Mouse (Mus musculus): Measurements from ENCODE around the gene Cd1d1. TPM values are rescaled to one million over a fixed set of nuclear protein-coding genes. Genes with fewer than 3 reads are reported as not detected.

Gene Cd1d1
- polyA plus RNA-seq (2015; fragmentation: Nextera tagmentation; extraction: Ambion mirVana): 56.4 and 60.7 TPM in 2 replicates

DNA sequence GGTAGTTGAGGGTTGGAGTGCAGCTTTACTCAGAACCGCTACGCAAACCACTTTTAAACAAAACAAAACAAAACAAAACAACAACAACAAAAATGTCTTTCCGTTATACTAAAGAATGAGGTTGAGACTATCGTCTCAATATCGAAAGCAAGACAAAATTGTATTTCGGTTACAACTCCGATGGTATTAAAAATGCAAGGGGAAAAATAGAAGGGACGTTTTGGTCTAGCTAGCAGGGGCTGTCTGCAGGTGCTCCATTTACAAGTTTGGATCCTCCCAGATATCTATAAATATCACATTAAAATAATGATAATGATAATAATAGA is at the start of gene Cd1d1:
Gene Cd1d1 (minus strand): TSS at position 27 of the 326 bp plus-strand sequence.
- no peak for ATAC-seq (replicated peaks; ENCODE audit: extremely low read depth, insufficient read depth, low FRiP score)
- peak within 1 kb of the TSS; percentile 73 for H3K4me3 ChIP-seq (ENCODE audit: low read length)
- H3K4me2 ChIP-seq (ENCODE audit: low read depth, low read length): peak within 1 kb of the TSS; percentile 67
- no peaks in the 10 kb centered on the region for H3K9me3 ChIP-seq (replicated peaks; ENCODE audit: control insufficient read depth, low read length)
- H3K9ac ChIP-seq (ENCODE audit: low read length): peak within 1 kb of the TSS; percentile 86
- peak within 1 kb of the TSS; percentile 96 for H3K27ac ChIP-seq (ENCODE audit: low read length)
- H3K36me3 ChIP-seq (ENCODE audit: control insufficient read depth, insufficient read depth): no peaks in the 10 kb centered on the region
- H3K27me3 ChIP-seq (ENCODE audit: control insufficient read depth, insufficient read depth, low read length): no peaks in the 10 kb centered on the region
- WGBS: 18% methylated on average over 8 of the region's 8 CpGs
- H3K4me1 ChIP-seq (ENCODE audit: control insufficient read depth, insufficient read depth, low read length): peaks cover 20% of the 10 kb centered on the region

DNA sequence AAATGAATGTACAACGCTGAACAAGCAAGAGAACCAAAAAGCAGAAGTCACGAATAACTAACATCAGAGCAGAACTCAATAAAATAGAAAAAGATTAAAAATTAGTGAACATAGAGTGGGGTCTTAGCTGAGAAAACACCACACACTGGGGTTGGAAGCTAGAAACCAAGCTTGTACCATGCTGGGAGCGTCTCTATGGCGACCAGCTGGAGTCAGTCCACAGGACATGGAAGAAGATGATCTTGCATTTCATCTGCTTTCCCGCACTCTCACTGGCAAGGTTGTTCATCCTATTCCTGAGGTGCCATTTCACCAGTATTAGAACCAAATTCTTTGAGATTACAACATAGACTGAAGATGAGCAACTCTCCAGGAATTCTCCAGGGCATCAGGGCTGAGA is 48.6 kb upstream of the Cd1d1 start:
- Histone ChIP-seq H3K4me1 (ENCODE audit: control insufficient read depth, insufficient read depth, low read length) (no peaks in the 10 kb centered on the region), H3K27me3 (ENCODE audit: control insufficient read depth, insufficient read depth, low read length) (no peaks in the 10 kb centered on the region)
- no peak for ATAC-seq (replicated peaks; ENCODE audit: extremely low read depth, insufficient read depth, low FRiP score)

DNA sequence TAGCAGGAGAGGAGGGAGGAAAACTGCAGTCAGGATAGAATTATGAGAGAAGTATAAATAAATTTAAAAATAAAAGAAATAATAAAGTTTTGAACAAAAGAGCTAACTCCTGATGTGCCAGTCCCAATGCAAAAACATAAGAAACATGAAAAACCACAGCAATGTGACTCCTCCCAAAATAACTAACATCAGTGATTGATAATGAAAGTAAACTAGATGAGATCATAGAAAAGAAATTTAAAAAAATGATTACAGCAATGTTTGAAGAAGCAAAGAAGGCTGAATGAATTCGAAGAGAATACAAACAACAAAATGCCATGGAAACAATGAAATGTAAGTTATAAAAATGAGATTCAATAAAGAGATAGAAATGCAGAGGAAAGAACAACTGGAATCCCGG is 42.5 kb upstream of the Cd1d1 start:
- H3K27ac ChIP-seq (ENCODE audit: low read length): no peak overlapping the region
- no peaks in the 10 kb centered on the region for H3K9me3 ChIP-seq (replicated peaks; ENCODE audit: control insufficient read depth, low read length)
- no peaks in the 10 kb centered on the region for H3K4me1 ChIP-seq (ENCODE audit: control insufficient read depth, insufficient read depth, low read length)
- H3K9ac ChIP-seq (ENCODE audit: low read length): no peak overlapping the region
- no peak overlapping the region for H3K4me3 ChIP-seq (ENCODE audit: low read length)
- H3K27me3 ChIP-seq (ENCODE audit: control insufficient read depth, insufficient read depth, low read length): no peaks in the 10 kb centered on the region
- H3K4me2 ChIP-seq (ENCODE audit: low read depth, low read length): no peak overlapping the region
- no peaks in the 10 kb centered on the region for H3K36me3 ChIP-seq (ENCODE audit: control insufficient read depth, insufficient read depth)
- no peak for ATAC-seq (replicated peaks; ENCODE audit: extremely low read depth, insufficient read depth, low FRiP score)
- WGBS: 79% methylated on average over 2 of the region's 2 CpGs

More for the DNA sequence above, 48.6 kb upstream of the Cd1d1 start:
- no peak overlapping the region for H3K9ac ChIP-seq (ENCODE audit: low read length)
- no peak overlapping the region for H3K4me3 ChIP-seq (ENCODE audit: low read length)
- no peaks in the 10 kb centered on the region for H3K36me3 ChIP-seq (ENCODE audit: control insufficient read depth, insufficient read depth)
- no peak overlapping the region for H3K27ac ChIP-seq (ENCODE audit: low read length)
- no peaks in the 10 kb centered on the region for H3K9me3 ChIP-seq (replicated peaks; ENCODE audit: control insufficient read depth, low read length)
- H3K4me2 ChIP-seq (ENCODE audit: low read depth, low read length): no peak overlapping the region
- 84% methylated on average over 5 of the region's 5 CpGs for WGBS

DNA sequence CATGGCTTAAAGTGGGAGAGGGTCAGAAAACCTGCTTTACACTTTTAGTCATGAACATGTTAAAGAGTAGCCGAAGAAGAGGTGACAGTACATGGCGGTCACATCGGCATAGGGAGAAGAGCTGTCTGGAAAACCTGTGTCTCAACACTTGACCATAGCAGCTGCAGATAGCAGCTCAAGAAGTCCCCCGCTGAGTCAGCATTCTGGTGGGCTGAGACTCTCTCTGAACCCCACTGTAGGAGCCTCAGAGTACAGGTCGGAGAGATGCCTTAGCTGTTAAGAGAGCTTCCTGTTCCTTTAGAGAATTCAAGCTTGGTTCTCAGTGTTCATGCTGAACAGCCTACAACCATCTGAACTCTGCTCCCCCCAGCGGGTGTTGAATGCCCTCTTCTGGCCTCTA is 39.3 kb upstream of the Cd1d1 start:
- Histone ChIP-seq H3K36me3 (ENCODE audit: control insufficient read depth, insufficient read depth) (no peaks in the 10 kb centered on the region), H3K27ac (ENCODE audit: low read length) (no peak overlapping the region), H3K27me3 (ENCODE audit: control insufficient read depth, insufficient read depth, low read length) (no peaks in the 10 kb centered on the region), H3K4me2 (ENCODE audit: low read depth, low read length) (no peak overlapping the region), H3K9me3 (replicated peaks; ENCODE audit: control insufficient read depth, low read length) (no peaks in the 10 kb centered on the region), H3K4me3 (ENCODE audit: low read length) (no peak overlapping the region), H3K4me1 (ENCODE audit: control insufficient read depth, insufficient read depth, low read length) (no peaks in the 10 kb centered on the region), H3K9ac (ENCODE audit: low read length) (no peak overlapping the region)
- 70% methylated on average over 6 of the region's 6 CpGs for WGBS
- no peak for ATAC-seq (replicated peaks; ENCODE audit: extremely low read depth, insufficient read depth, low FRiP score)

DNA sequence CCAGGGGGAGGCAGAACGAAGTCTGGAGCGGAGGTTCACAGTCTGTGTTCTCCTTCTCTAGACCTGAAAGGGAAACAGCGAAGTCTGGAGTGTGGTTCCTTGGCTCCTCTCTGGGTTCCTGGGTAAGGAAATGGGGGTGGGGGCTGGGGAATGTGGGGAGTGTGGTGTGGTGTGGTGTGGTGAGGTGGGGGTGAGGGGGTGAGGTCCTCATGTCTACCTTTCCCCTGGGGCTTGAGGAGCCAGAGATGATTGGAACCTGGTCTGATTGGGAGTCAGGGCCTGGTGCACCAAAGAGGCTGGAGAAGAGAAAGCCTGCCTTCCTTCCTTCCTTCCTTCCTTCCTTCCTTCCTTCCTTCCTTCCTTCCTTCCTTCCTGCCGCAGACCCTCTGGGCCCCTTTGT is 34.8 kb upstream of the Cd1d1 start:
- 85% methylated on average over 4 of the region's 4 CpGs for WGBS
- Histone ChIP-seq H3K9me3 (replicated peaks; ENCODE audit: control insufficient read depth, low read length) (no peaks in the 10 kb centered on the region), H3K4me3 (ENCODE audit: low read length) (no peak overlapping the region), H3K4me1 (ENCODE audit: control insufficient read depth, insufficient read depth, low read length) (no peaks in the 10 kb centered on the region), H3K4me2 (ENCODE audit: low read depth, low read length) (no peak overlapping the region), H3K9ac (ENCODE audit: low read length) (no peak overlapping the region), H3K36me3 (ENCODE audit: control insufficient read depth, insufficient read depth) (no peaks in the 10 kb centered on the region), H3K27me3 (ENCODE audit: control insufficient read depth, insufficient read depth, low read length) (no peaks in the 10 kb centered on the region), H3K27ac (ENCODE audit: low read length) (no peak overlapping the region)
- ATAC-seq (replicated peaks; ENCODE audit: extremely low read depth, insufficient read depth, low FRiP score): no peak

DNA sequence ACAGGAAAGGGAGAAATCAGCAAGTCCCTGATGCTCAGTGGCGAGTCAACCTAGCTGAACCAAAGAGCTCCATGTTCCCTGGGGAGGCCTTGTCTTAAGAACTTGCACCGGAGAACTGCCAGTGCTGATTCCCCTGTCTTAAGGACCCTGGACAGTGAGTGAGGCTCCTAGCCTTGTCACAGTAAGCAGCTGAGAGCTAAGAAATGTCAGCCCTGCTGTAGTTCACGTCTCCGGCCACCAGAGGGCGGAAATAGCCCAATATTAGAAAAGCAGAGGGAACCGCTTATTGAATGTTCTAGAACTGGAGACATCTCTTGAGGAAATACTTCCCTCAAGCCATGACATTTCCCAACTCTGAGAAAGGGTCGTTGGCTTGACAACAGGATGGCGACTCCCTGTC is 34.1 kb upstream of the Cd1d1 start:
- ATAC-seq (replicated peaks; ENCODE audit: extremely low read depth, insufficient read depth, low FRiP score): no peak; the same call in 1 of the 2 replicates
- H3K27me3 ChIP-seq (ENCODE audit: control insufficient read depth, insufficient read depth, low read length): no peaks in the 10 kb centered on the region
- H3K4me3 ChIP-seq (ENCODE audit: low read length): no peak overlapping the region
- H3K27ac ChIP-seq (ENCODE audit: low read length): no peak overlapping the region
- no peaks in the 10 kb centered on the region for H3K9me3 ChIP-seq (replicated peaks; ENCODE audit: control insufficient read depth, low read length)
- no peak overlapping the region for H3K4me2 ChIP-seq (ENCODE audit: low read depth, low read length)
- H3K9ac ChIP-seq (ENCODE audit: low read length): no peak overlapping the region
- no peaks in the 10 kb centered on the region for H3K36me3 ChIP-seq (ENCODE audit: control insufficient read depth, insufficient read depth)
- 11% methylated on average over 8 of the region's 8 CpGs for WGBS
- no peaks in the 10 kb centered on the region for H3K4me1 ChIP-seq (ENCODE audit: control insufficient read depth, insufficient read depth, low read length)

DNA sequence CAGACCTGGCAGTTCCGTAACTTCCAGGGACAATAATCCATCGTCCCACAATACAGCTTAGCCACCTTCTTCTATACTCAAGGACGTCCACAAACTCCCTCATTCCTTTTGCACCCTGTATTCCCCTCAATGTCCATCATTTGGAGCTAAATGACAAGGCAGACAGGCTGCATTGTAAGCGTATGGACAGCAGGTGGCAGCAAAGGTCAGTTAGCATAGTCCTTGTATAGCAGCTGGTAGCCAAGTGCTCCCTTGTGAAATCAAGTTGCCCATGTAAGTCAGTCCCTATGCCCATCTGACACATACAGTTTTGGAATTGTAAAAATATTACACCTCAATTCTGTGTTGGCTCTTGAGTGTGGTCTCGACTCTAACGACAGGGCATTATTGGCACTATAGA is 31.6 kb upstream of the Cd1d1 start:
- no peak for ATAC-seq (replicated peaks; ENCODE audit: extremely low read depth, insufficient read depth, low FRiP score)
- H3K36me3 ChIP-seq (ENCODE audit: control insufficient read depth, insufficient read depth): no peaks in the 10 kb centered on the region
- no peaks in the 10 kb centered on the region for H3K9me3 ChIP-seq (replicated peaks; ENCODE audit: control insufficient read depth, low read length)
- H3K9ac ChIP-seq (ENCODE audit: low read length): no peak overlapping the region
- no peak overlapping the region for H3K27ac ChIP-seq (ENCODE audit: low read length)
- no peak overlapping the region for H3K4me2 ChIP-seq (ENCODE audit: low read depth, low read length)
- H3K4me3 ChIP-seq (ENCODE audit: low read length): no peak overlapping the region
- WGBS: 13% methylated on average over 6 of the region's 6 CpGs
- H3K27me3 ChIP-seq (ENCODE audit: control insufficient read depth, insufficient read depth, low read length): no peaks in the 10 kb centered on the region
- no peaks in the 10 kb centered on the region for H3K4me1 ChIP-seq (ENCODE audit: control insufficient read depth, insufficient read depth, low read length)

DNA sequence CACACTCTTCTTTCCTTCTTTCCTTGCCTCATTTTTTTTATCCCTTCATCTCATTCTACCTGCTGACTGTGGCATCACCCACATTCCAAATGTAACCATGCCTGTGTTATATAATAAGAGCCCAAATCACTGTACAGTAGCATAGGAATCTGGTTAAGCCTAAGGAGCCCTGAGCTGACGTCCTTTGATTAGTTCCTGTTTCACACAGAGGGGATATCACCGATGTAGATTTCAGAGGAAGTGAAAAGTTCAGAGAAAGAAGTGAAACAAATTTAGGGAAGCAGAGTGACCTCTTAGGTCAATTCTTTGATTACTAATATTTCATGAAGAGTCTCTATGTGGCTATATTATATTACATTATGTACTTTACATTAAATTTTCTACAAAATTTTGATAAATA is 18.5 kb upstream of the Cd1d1 start:
- H3K4me2 ChIP-seq (ENCODE audit: low read depth, low read length): no peak overlapping the region
- H3K9ac ChIP-seq (ENCODE audit: low read length): no peak overlapping the region
- 53% methylated on average over 2 of the region's 2 CpGs for WGBS
- no peaks in the 10 kb centered on the region for H3K27me3 ChIP-seq (ENCODE audit: control insufficient read depth, insufficient read depth, low read length)
- H3K9me3 ChIP-seq (replicated peaks; ENCODE audit: control insufficient read depth, low read length): no peaks in the 10 kb centered on the region
- no peak overlapping the region for H3K4me3 ChIP-seq (ENCODE audit: low read length)
- no peak overlapping the region for H3K27ac ChIP-seq (ENCODE audit: low read length)
- H3K4me1 ChIP-seq (ENCODE audit: control insufficient read depth, insufficient read depth, low read length): no peaks in the 10 kb centered on the region
- no peak for ATAC-seq (replicated peaks; ENCODE audit: extremely low read depth, insufficient read depth, low FRiP score)
- no peaks in the 10 kb centered on the region for H3K36me3 ChIP-seq (ENCODE audit: control insufficient read depth, insufficient read depth)

DNA sequence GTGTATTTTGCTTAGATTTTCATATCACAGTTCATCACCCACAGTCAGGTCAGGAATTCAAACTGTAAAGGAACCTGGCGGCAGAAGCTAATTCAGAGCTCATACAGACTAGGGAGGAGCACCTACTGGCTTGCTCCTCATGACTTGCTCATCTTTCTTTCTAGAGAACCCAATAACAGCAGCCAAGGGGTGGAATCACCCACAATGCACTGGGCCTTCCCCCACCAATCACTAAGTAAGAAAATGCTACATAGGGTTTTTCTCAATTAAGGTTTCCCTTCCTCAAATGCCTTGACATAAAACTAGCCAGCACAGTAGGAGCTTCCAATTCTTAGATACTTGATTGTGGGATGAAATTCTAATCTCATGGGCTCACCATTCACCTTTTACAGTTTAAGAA is 17.8 kb upstream of the Cd1d1 start:
- 87% methylated on average over 1 of the region's 1 CpGs for WGBS
- H3K4me1 ChIP-seq (ENCODE audit: control insufficient read depth, insufficient read depth, low read length): no peaks in the 10 kb centered on the region
- H3K27me3 ChIP-seq (ENCODE audit: control insufficient read depth, insufficient read depth, low read length): no peaks in the 10 kb centered on the region
- no peak for ATAC-seq (replicated peaks; ENCODE audit: extremely low read depth, insufficient read depth, low FRiP score)
- no peak overlapping the region for H3K9ac ChIP-seq (ENCODE audit: low read length)
- no peak overlapping the region for H3K4me3 ChIP-seq (ENCODE audit: low read length)
- no peak overlapping the region for H3K27ac ChIP-seq (ENCODE audit: low read length)
- no peak overlapping the region for H3K4me2 ChIP-seq (ENCODE audit: low read depth, low read length)
- no peaks in the 10 kb centered on the region for H3K9me3 ChIP-seq (replicated peaks; ENCODE audit: control insufficient read depth, low read length)
- no peaks in the 10 kb centered on the region for H3K36me3 ChIP-seq (ENCODE audit: control insufficient read depth, insufficient read depth)

DNA sequence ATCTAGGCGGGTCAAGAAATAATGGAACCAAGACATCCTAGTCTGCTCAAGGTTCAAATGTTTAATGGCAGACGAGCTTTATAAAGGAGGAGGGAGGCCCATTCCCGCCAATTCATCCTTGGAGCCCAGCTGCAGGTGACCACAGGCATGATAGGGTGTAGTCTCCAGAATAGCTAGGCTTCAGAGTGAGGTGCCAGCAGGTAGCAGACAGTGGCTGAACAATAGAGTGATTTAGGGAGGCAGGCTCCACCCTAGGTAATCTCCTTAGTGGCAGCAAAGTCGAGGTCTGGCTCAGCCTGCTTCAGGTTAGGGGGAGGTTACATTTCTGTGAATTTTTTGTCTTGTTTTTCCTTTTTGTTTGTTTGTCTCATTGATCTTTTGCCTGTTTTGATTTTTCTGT is 16.7 kb upstream of the Cd1d1 start:
- Histone ChIP-seq H3K9ac (ENCODE audit: low read length) (no peak overlapping the region), H3K4me3 (ENCODE audit: low read length) (no peak overlapping the region), H3K27ac (ENCODE audit: low read length) (no peak overlapping the region), H3K27me3 (ENCODE audit: control insufficient read depth, insufficient read depth, low read length) (no peaks in the 10 kb centered on the region), H3K4me1 (ENCODE audit: control insufficient read depth, insufficient read depth, low read length) (no peaks in the 10 kb centered on the region), H3K36me3 (ENCODE audit: control insufficient read depth, insufficient read depth) (no peaks in the 10 kb centered on the region), H3K4me2 (ENCODE audit: low read depth, low read length) (no peak overlapping the region), H3K9me3 (replicated peaks; ENCODE audit: control insufficient read depth, low read length) (no peaks in the 10 kb centered on the region)
- 51% methylated on average over 4 of the region's 4 CpGs for WGBS
- ATAC-seq (replicated peaks; ENCODE audit: extremely low read depth, insufficient read depth, low FRiP score): no peak
